ENCODE assay signal across 7 mouse cellular contexts in the genomic region with DNA sequence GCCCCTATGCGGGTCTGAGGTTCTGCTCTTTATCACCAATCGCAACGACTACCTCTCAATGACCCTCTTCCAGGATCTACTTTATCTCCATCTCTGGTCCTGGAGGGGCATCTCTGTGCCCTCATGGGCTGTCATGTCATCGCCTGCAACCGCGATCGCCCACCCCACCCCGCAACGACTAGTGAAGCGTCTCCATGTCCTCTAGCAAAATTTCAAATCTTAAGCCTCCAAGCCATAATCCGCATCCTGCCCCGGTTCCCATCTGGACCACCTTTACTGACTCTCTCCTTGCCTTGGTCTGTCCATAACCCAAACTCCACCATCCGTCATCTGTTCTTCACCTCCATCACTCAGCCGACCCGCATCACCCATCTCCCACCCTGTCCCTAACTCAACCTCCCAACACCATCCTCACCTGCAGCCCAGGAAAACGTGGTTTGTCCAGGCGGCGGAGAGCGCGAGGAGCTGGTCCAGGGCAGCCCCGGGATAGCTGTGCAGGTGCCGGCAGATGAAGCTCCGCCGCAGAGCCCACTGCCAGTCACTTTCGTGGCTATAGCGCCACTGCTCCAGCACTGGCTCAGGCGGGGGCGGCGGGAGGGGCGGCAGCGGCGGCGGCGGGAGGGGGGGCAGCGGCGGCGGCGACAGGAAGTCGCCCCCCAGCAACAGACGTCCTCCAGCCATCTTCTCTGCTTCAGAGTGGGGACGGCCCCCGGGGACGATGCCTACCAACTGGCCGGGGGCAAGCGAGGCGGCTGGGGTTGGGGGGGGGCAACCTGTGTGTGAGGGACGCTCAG. TPM values are rescaled to one million over a fixed set of nuclear protein-coding genes. Genes with fewer than 3 reads are reported as not detected.
DNase-seq lines count a peak whose midpoint lies in the region; ATAC-seq lines count a peak whose summit lies in the region.

A gene (minus strand): TSS at position 579 of the 794 bp plus-strand sequence.

- no peaks in the 10 kb centered on the region for H3K36me3 ChIP-seq in embryonic facial prominence, embryonic 13.5 days
- no peaks in the 10 kb centered on the region for H3K36me3 ChIP-seq in macrophage (ENCODE audit: inconsistent target)

- WGBS in embryonic facial prominence, embryonic 13.5 days, result 24% methylated on average over 35 of the region's 47 CpGs
- WGBS in macrophage (ENCODE audit: missing documents), result 19% methylated on average over 38 of the region's 47 CpGs

- intact Hi-C loops in heart, postnatal 14 days (cut with DNase I), result loop anchor here (5.0 kb wide), 1 partner anchor 70 kb away; no protein-coding TSS in a partner anchor

- H3K79me2 ChIP-seq in macrophage (ENCODE audit: inconsistent target), result no peaks in the 10 kb centered on the region; the same call in 1 of the 2 replicates

- peak within 1 kb of the TSS; percentile 55 for H3K4me3 ChIP-seq in embryonic facial prominence, embryonic 13.5 days
- H3K4me3 ChIP-seq in macrophage (ENCODE audit: inconsistent target), result peak within 1 kb of the TSS; percentile 46

- H3K27ac ChIP-seq in embryonic facial prominence, embryonic 13.5 days, result peak within 1 kb of the TSS; percentile 64; the same call in 1 of the 2 replicates
- 0 out of 2 replicates have a peak within 1 kb of the TSS, but pooled peaks have one; percentile 31 for H3K27ac ChIP-seq in macrophage

- no peaks in the 10 kb centered on the region for H3K27me3 ChIP-seq in embryonic facial prominence, embryonic 13.5 days

- peak within 1 kb of the TSS; percentile 70 for H3K4me2 ChIP-seq in embryonic facial prominence, embryonic 13.5 days

- H3K9ac ChIP-seq in embryonic facial prominence, embryonic 13.5 days, result peak within 1 kb of the TSS; percentile 73

- peak; percentile 74; the same call in 1 of the 2 replicates for ATAC-seq in embryonic facial prominence, embryonic 13.5 days (ENCODE audit: insufficient number of reproducible peaks, insufficient read depth, low FRiP score, low TSS enrichment, low read depth)

- H3K4me1 ChIP-seq in embryonic facial prominence, embryonic 13.5 days, result no peaks in the 10 kb centered on the region

- peak; percentile 2 for DNase-seq in ES-CJ7 (ENCODE audit: low read depth, low spot score)
- peak; percentile 49 for DNase-seq in adrenal gland, postnatal 10 days
- DNase-seq in heart, postnatal 14 days, result peak; percentile 4 to 24
- peak; percentile 28 to 31 for DNase-seq in layer of hippocampus, postnatal 14 days (ENCODE audit: low spot score in 2 of 2)
- DNase-seq in spleen, adult 12 weeks (ENCODE audit: low spot score), result peak; percentile 6

- H3K9me3 ChIP-seq in embryonic facial prominence, embryonic 13.5 days, result no peaks in the 10 kb centered on the region

RNA-seq across cellular contexts. Expression of the gene that starts here (rescaled TPM):
- 1 to 10 TPM; 7.0 to 7.9 TPM for total RNA-seq in adrenal gland, postnatal 10 days (2021)
- 1.5 TPM in 2 replicates for polyA plus RNA-seq in embryonic facial prominence, embryonic 13.5 days (2015; fragmentation: Nextera tagmentation; extraction: Ambion mirVana)
- total RNA-seq in heart, postnatal 14 days (2021), result 1 to 10 TPM; 3.4 to 3.8 TPM
- total RNA-seq in layer of hippocampus, postnatal 14 days (2021), result 10 to 100 TPM; 27.7 to 29.5 TPM
- 1 to 10 TPM in 24 of 26 experiments, under 1 TPM in 2; 0.44 to 4.6 (median 2.1) TPM for total RNA-seq in macrophage (2018; cell fraction: chromatin; rRNA removed)
- 1 to 10 TPM; 1.7 to 4.4 (median 2.8) TPM for total RNA-seq in macrophage (2018; cell fraction: cytosol; rRNA removed)
- total RNA-seq in macrophage (2018; cell fraction: nucleus; rRNA removed), result 1 to 10 TPM; 1.3 to 7.2 (median 2.7) TPM
- 2.7 to 6.4 TPM (median 4.6 TPM) in 3 replicates for polyA plus RNA-seq in macrophage (2018)

Comparison
In these comparisons a context has a peak if more than half of its experiments do, and no peak if none do; other contexts are left out.
1. Peak in every context shown above with its lines: DNase-seq, ATAC-seq, H3K4me3 ChIP-seq and H3K27ac ChIP-seq.